Comparison of ENCODE assay signal across 11 mouse cellular contexts in the genomic region with DNA sequence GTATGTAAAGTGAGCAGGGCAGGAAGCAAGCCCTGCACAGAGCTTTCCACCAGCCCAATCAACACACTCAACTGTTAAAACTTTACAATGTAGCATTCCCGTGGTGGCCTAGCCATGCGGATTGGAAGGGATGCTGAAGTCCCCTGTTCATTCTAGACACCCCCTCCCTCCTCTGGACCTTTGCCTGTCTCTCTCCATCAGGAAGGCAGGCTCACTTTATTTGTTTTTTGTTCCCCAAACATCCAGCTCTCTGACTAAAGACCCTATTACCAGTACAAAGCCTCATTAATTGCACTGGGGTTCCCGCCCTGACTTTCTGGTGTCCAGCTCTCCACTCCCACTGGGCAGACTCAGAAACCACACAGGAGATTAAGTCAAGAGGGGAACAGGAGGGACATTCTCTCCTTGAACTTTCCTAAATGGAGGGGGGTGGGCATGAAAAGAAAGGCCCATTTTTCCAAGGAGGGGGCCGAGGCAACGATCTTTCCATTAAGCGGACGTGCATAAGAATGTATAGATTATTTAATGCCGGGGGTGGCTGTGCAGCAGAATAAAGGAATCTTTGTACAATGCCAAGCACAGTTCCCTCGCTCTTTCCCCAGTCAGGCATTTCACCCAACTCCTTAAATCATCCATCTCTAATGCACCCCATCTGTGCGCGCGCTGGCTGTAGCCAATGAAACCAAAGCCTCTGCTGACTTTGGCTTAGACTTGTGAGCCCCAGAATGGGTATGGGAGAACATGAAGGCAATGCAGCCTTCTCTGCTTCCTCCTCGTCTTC. TPM values are rescaled to one million over a fixed set of nuclear protein-coding genes. Genes with fewer than 3 reads are reported as not detected.
DNase-seq lines count a peak whose midpoint lies in the region; ATAC-seq and TF ChIP-seq lines count a peak whose summit lies in the region.
"Had no signal": no experiment of that assay in that cellular context is flagged by ENCODE, and none has a peak within 500 bp of the region (broad histone marks: within the 10 kb centered on the region; RNA-seq: fewer than 3 reads in every experiment).

No protein-coding gene starts in this region.

- no peak overlapping the region for H3K4me3 ChIP-seq in forebrain, embryonic 11.5 days (ENCODE audit: low read depth, low read length)
- H3K4me3 ChIP-seq in forebrain, embryonic 16.5 days (replicated peaks; ENCODE audit: low read length), result no peak overlapping the region
- no peak overlapping the region for H3K4me3 ChIP-seq in midbrain, embryonic 11.5 days (ENCODE audit: low read depth, low read length)
- no peak overlapping the region for H3K4me3 ChIP-seq in midbrain, embryonic 15.5 days
- no peak overlapping the region for H3K4me3 ChIP-seq in hindbrain, postnatal 0 days (ENCODE audit: low read length)
- H3K4me3 ChIP-seq: left cerebral cortex, adult 2 months; megakaryocyte, embryonic 14.5 days had no signal

- ATAC-seq in forebrain, embryonic 11.5 days (replicated peaks; ENCODE audit: low FRiP score), result peak; percentile 60
- no peak; the same call in 1 of the 2 replicates for ATAC-seq in forebrain, embryonic 16.5 days
- peak; percentile 46; the same call in 1 of the 2 replicates for ATAC-seq in midbrain, embryonic 11.5 days (ENCODE audit: low FRiP score)
- no peak for ATAC-seq in midbrain, embryonic 15.5 days (replicated peaks)
- ATAC-seq in hindbrain, postnatal 0 days, result no peak

- peaks cover 34% of the 10 kb centered on the region for H3K4me1 ChIP-seq in forebrain, embryonic 11.5 days (replicated peaks; ENCODE audit: control insufficient read depth, insufficient read depth, low read length)
- peaks cover 23% of the 10 kb centered on the region for H3K4me1 ChIP-seq in forebrain, embryonic 16.5 days (replicated peaks; ENCODE audit: control insufficient read depth, insufficient read depth, low read length)
- peaks cover 18% of the 10 kb centered on the region for H3K4me1 ChIP-seq in midbrain, embryonic 11.5 days (ENCODE audit: control insufficient read depth, insufficient read depth, low read length)
- H3K4me1 ChIP-seq in midbrain, embryonic 15.5 days, result peaks cover 16% of the 10 kb centered on the region
- no peaks in the 10 kb centered on the region; the same call in 1 of the 2 replicates for H3K4me1 ChIP-seq in hindbrain, postnatal 0 days (ENCODE audit: insufficient read depth, low read length)

- H3K9ac ChIP-seq in forebrain, embryonic 11.5 days (ENCODE audit: low read length), result no peak overlapping the region; the same call in 1 of the 2 replicates
- no peak overlapping the region for H3K9ac ChIP-seq in forebrain, embryonic 16.5 days (replicated peaks; ENCODE audit: low read depth, low read length)
- no peak overlapping the region for H3K9ac ChIP-seq in midbrain, embryonic 11.5 days (ENCODE audit: low read length)
- no peak overlapping the region for H3K9ac ChIP-seq in midbrain, embryonic 15.5 days
- H3K9ac ChIP-seq in hindbrain, postnatal 0 days (replicated peaks; ENCODE audit: low read length), result no peak overlapping the region

- WGBS in forebrain, embryonic 11.5 days, result 13% methylated on average over 13 of the region's 13 CpGs
- WGBS in forebrain, embryonic 16.5 days, result 6% methylated on average over 13 of the region's 13 CpGs
- 52% methylated on average over 13 of the region's 13 CpGs for WGBS in midbrain, embryonic 11.5 days
- WGBS in midbrain, embryonic 15.5 days, result 40% methylated on average over 13 of the region's 13 CpGs
- 31% methylated on average over 13 of the region's 13 CpGs for WGBS in hindbrain, postnatal 0 days

- H3K27me3 ChIP-seq in forebrain, embryonic 11.5 days (ENCODE audit: control insufficient read depth, insufficient read depth, low read length), result peaks cover 2% of the 10 kb centered on the region; the same call in 1 of the 2 replicates
- no peaks in the 10 kb centered on the region for H3K27me3 ChIP-seq in forebrain, embryonic 16.5 days (replicated peaks; ENCODE audit: control insufficient read depth, insufficient read depth, low read length)
- no peaks in the 10 kb centered on the region for H3K27me3 ChIP-seq in midbrain, embryonic 11.5 days (ENCODE audit: control insufficient read depth, insufficient read depth, low read length)
- H3K27me3 ChIP-seq in midbrain, embryonic 15.5 days (replicated peaks), result no peaks in the 10 kb centered on the region
- no peaks in the 10 kb centered on the region for H3K27me3 ChIP-seq in hindbrain, postnatal 0 days (ENCODE audit: insufficient read depth, low read length)

- no peaks in the 10 kb centered on the region for H3K36me3 ChIP-seq in forebrain, embryonic 11.5 days (ENCODE audit: control insufficient read depth, insufficient read depth, low read length)
- H3K36me3 ChIP-seq in forebrain, embryonic 16.5 days (ENCODE audit: control insufficient read depth, insufficient read depth), result no peaks in the 10 kb centered on the region
- no peaks in the 10 kb centered on the region for H3K36me3 ChIP-seq in midbrain, embryonic 11.5 days (ENCODE audit: control insufficient read depth, insufficient read depth, low read length)
- no peaks in the 10 kb centered on the region for H3K36me3 ChIP-seq in midbrain, embryonic 15.5 days (replicated peaks)
- no peaks in the 10 kb centered on the region for H3K36me3 ChIP-seq in hindbrain, postnatal 0 days (ENCODE audit: insufficient read depth, low read length)

- TF ChIP-seq CTCF in hindbrain, postnatal 0 days (IDR thresholded peaks at IDR 0.05; ENCODE audit: low read depth), result no peak

- H3K4me2 ChIP-seq in forebrain, embryonic 11.5 days (ENCODE audit: low read depth, low read length, severe bottlenecking), result peak overlapping the region; percentile 8; the same call in 1 of the 2 replicates
- H3K4me2 ChIP-seq in forebrain, embryonic 16.5 days (ENCODE audit: low read length), result no peak overlapping the region
- H3K4me2 ChIP-seq in midbrain, embryonic 11.5 days, result no peak overlapping the region
- H3K4me2 ChIP-seq in midbrain, embryonic 15.5 days, result no peak overlapping the region
- no peak overlapping the region for H3K4me2 ChIP-seq in hindbrain, postnatal 0 days (ENCODE audit: low read depth, low read length)

- H3K27ac ChIP-seq in forebrain, embryonic 11.5 days (ENCODE audit: low read depth, low read length), result 0 out of 2 replicates have a peak overlapping the region, but pooled peaks have one; percentile 7
- no peak overlapping the region for H3K27ac ChIP-seq in forebrain, embryonic 16.5 days (ENCODE audit: low read length)
- peak overlapping the region; percentile 27 for H3K27ac ChIP-seq in midbrain, embryonic 11.5 days (ENCODE audit: low read depth, low read length)
- H3K27ac ChIP-seq in midbrain, embryonic 15.5 days, result no peak overlapping the region
- peak overlapping the region; percentile 32; the same call in 1 of the 2 replicates for H3K27ac ChIP-seq in hindbrain, postnatal 0 days
- H3K27ac ChIP-seq: left cerebral cortex, adult 2 months had no signal

- H3K9me3 ChIP-seq in forebrain, embryonic 11.5 days (ENCODE audit: control insufficient read depth, low read length), result no peaks in the 10 kb centered on the region
- H3K9me3 ChIP-seq in forebrain, embryonic 16.5 days (ENCODE audit: control insufficient read depth, low read length), result no peaks in the 10 kb centered on the region
- no peaks in the 10 kb centered on the region for H3K9me3 ChIP-seq in midbrain, embryonic 11.5 days (ENCODE audit: control insufficient read depth, low read length)
- H3K9me3 ChIP-seq in midbrain, embryonic 15.5 days, result no peaks in the 10 kb centered on the region
- H3K9me3 ChIP-seq in hindbrain, postnatal 0 days (ENCODE audit: low read length), result no peaks in the 10 kb centered on the region
- H3K9me3 ChIP-seq: megakaryocyte, embryonic 14.5 days had no signal

- DNase-seq in forebrain, embryonic 11.5 days (ENCODE audit: low spot score), result no peak
- no peak for DNase-seq in midbrain, embryonic 11.5 days (ENCODE audit: low spot score, missing footprints)
- no peak for DNase-seq in hindbrain, postnatal 0 days (ENCODE audit: low spot score)
- DNase-seq in retina, postnatal 1 day, result peak; percentile 55
- no peak for DNase-seq in thymus, postnatal 10 days (ENCODE audit: low spot score in 2 of 2)
- no peak for DNase-seq in cerebellum, adult 9-11 months
- DNase-seq: adrenal gland, postnatal 14 days had no signal

RNA-seq across cellular contexts. Expression of a gene that starts 24.3 kb away (rescaled TPM):
- polyA plus RNA-seq in forebrain, embryonic 11.5 days (2014; fragmentation: Nextera tagmentation; extraction: Ambion mirVana), result 5.4 and 6.0 TPM in 2 replicates
- 7.1 and 8.1 TPM in 2 replicates for polyA plus RNA-seq in forebrain, embryonic 16.5 days (2015; fragmentation: Nextera tagmentation; extraction: Ambion mirVana)
- 5.4 and 6.1 TPM in 2 replicates for polyA plus RNA-seq in midbrain, embryonic 11.5 days (2014; fragmentation: Nextera tagmentation; extraction: Ambion mirVana)
- 6.6 and 6.8 TPM in 2 replicates for polyA plus RNA-seq in midbrain, embryonic 15.5 days (2015; fragmentation: Nextera tagmentation; extraction: Ambion mirVana)
- 2.7 and 4.6 TPM in 2 replicates for total RNA-seq in hindbrain, postnatal 0 days (2014; rRNA removed)
- polyA plus RNA-seq in hindbrain, postnatal 0 days (2015; fragmentation: Nextera tagmentation; extraction: Ambion mirVana), result 3.4 and 3.6 TPM in 2 replicates

Comparison
In these comparisons a context has a peak if more than half of its experiments do, and no peak if none do; other contexts are left out.
1. ATAC-seq: peak in forebrain, embryonic 11.5 days (single experiment) and midbrain, embryonic 11.5 days (single experiment); none in forebrain, embryonic 16.5 days (single experiment), midbrain, embryonic 15.5 days (single experiment) and hindbrain, postnatal 0 days (single experiment).
2. H3K27ac ChIP-seq: peak in forebrain, embryonic 11.5 days (single experiment), midbrain, embryonic 11.5 days (single experiment) and hindbrain, postnatal 0 days (single experiment); none in forebrain, embryonic 16.5 days (single experiment) and midbrain, embryonic 15.5 days (single experiment).